Mouse (Mus musculus): ENCODE measurements around the gene Vmn1r219. TPM values are rescaled to one million over a fixed set of nuclear protein-coding genes. Genes with fewer than 3 reads are reported as not detected.

Gene Vmn1r219
- not detected for polyA plus RNA-seq (2014; fragmentation: Illumina TruSeq; extraction: RNeasy Lipid Tissue Mini Kit (QIAGEN cat#74804); ENCODE audit: low replicate concordance)

GRCm38 (mm10) chr13:23159012-23159411 is at the start of gene Vmn1r219:
Vmn1r219 (plus strand) TSS chr13:23159312.

DNA sequence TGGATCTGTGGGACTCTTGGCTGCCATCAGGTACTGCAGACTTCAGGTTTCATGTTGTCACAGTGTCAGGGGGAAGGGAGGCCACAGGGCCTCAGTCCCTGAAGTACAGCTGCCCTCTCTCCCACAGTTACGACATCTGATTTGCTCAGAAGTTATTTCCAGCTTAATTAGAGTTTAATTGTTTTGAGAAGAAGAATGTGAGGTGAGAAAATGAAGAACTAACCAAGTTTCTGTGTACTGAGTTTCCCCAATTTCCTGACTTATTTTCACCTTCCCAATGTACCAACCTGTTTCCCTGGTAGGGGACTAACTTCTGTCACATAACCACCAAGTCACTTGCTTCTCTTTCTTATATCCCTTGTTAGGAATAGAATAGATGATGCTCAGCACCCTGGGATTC is 41.0 kb upstream of the Vmn1r219 start, which contains the start of gene Vmn1r217:
Gene Vmn1r217 (minus strand): TSS at position 101 of the 400 bp plus-strand sequence.

GRCm38 (mm10) chr13:23133099-23133498 is 26.0 kb upstream of the Vmn1r219 start, which contains the start of gene Vmn1r218:
Vmn1r218 (plus strand) TSS chr13:23133155.

GRCm38 (mm10) chr13:23187875-23188274 is 28.8 kb downstream of the Vmn1r219 start, which contains the start of gene Vmn1r220:
Vmn1r220 (minus strand) TSS chr13:23187975.

GRCm38 (mm10) chr13:23213827-23214226 is 54.7 kb downstream of the Vmn1r219 start, which contains the start of gene Vmn1r221:
Vmn1r221 (plus strand) TSS chr13:23214127.

Other genes with a start within 250 kb of the Vmn1r219 start
- gene Vmn1r213, start 151.7 kb upstream of the Vmn1r219 start, polyA plus RNA-seq (2014; fragmentation: Illumina TruSeq; extraction: RNeasy Lipid Tissue Mini Kit (QIAGEN cat#74804); ENCODE audit: low replicate concordance): not detected
- gene Vmn1r214, start 128.9 kb upstream of the Vmn1r219 start, polyA plus RNA-seq (2014; fragmentation: Illumina TruSeq; extraction: RNeasy Lipid Tissue Mini Kit (QIAGEN cat#74804); ENCODE audit: low replicate concordance): not detected
- not detected for gene Vmn1r215, start 91.3 kb upstream of the Vmn1r219 start, polyA plus RNA-seq (2014; fragmentation: Illumina TruSeq; extraction: RNeasy Lipid Tissue Mini Kit (QIAGEN cat#74804); ENCODE audit: low replicate concordance)
- gene Vmn1r217, start 41.1 kb upstream of the Vmn1r219 start, polyA plus RNA-seq (2014; fragmentation: Illumina TruSeq; extraction: RNeasy Lipid Tissue Mini Kit (QIAGEN cat#74804); ENCODE audit: low replicate concordance): not detected
- gene Vmn1r218, start 26.2 kb upstream of the Vmn1r219 start, polyA plus RNA-seq (2014; fragmentation: Illumina TruSeq; extraction: RNeasy Lipid Tissue Mini Kit (QIAGEN cat#74804); ENCODE audit: low replicate concordance): not detected
- not detected for gene Vmn1r220, start 28.7 kb downstream of the Vmn1r219 start, polyA plus RNA-seq (2014; fragmentation: Illumina TruSeq; extraction: RNeasy Lipid Tissue Mini Kit (QIAGEN cat#74804); ENCODE audit: low replicate concordance)
- gene Vmn1r221, start 54.8 kb downstream of the Vmn1r219 start, polyA plus RNA-seq (2014; fragmentation: Illumina TruSeq; extraction: RNeasy Lipid Tissue Mini Kit (QIAGEN cat#74804); ENCODE audit: low replicate concordance): not detected
- not detected for gene Vmn1r222, start 76.6 kb downstream of the Vmn1r219 start, polyA plus RNA-seq (2014; fragmentation: Illumina TruSeq; extraction: RNeasy Lipid Tissue Mini Kit (QIAGEN cat#74804); ENCODE audit: low replicate concordance)
- not detected for gene Vmn1r223, start 87.8 kb downstream of the Vmn1r219 start, polyA plus RNA-seq (2014; fragmentation: Illumina TruSeq; extraction: RNeasy Lipid Tissue Mini Kit (QIAGEN cat#74804); ENCODE audit: low replicate concordance)
- gene Zfp322a, start 209.9 kb downstream of the Vmn1r219 start, polyA plus RNA-seq (2014; fragmentation: Illumina TruSeq; extraction: RNeasy Lipid Tissue Mini Kit (QIAGEN cat#74804); ENCODE audit: low replicate concordance): 62.6 TPM